Mouse (Mus musculus): ENCODE results near the gene Slc35b2.

DNA sequence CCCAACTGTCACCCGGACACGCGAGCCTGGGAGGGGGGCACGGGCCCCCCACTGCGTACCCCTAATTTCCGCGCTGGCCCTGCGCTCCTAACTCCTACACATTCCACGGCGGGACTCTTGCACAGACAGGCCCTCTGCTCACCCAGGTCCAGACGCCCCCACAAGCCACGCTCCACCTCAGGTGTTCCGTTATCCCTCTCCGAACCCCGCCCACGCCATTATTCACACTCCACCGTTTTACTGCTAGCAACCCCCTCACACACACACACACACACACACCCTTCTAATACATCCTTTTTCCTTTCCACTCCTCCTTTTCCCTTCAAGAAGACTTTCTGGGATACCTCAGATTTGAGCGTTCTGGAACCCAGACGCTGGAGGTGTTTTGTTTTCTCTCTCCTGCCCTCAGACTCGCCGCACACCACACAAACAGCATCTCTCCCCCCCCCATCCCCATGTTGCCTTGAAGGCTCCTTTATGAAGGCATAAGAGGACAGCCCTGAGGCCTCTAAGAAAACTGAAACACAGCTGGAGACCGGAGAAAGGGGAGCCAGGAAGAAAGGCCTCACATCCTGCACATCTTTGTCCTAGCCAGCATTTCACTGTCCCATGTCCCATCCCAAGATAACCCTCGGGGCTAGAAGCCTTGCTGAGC is 32.2 kb downstream of the Slc35b2 start:
- no peak for TF ChIP-seq CTCF (conservative IDR thresholded peaks at IDR 0.05 in 1 of 2, IDR thresholded peaks at IDR 0.05 in 1 of 2; ENCODE audit: low read depth in 2 of 2, low read length in 2 of 2)
- no peak for TF ChIP-seq ETS1 (conservative IDR thresholded peaks at IDR 0.05; ENCODE audit: low read depth, low read length)
- TF ChIP-seq E2F4 (IDR thresholded peaks at IDR 0.05; ENCODE audit: insufficient replicate concordance, low read depth, low read length): no peak
- TF ChIP-seq POLR2A (IDR thresholded peaks at IDR 0.05; ENCODE audit: low read depth, low read length): no peak
- TF ChIP-seq ZNF384 (IDR thresholded peaks at IDR 0.05; ENCODE audit: low read depth, low read length): no peak
- no peak for TF ChIP-seq RCOR1 (conservative IDR thresholded peaks at IDR 0.05; ENCODE audit: low read depth, low read length)
- TF ChIP-seq JUND (conservative IDR thresholded peaks at IDR 0.05; ENCODE audit: low read depth, low read length): no peak
- no peak for TF ChIP-seq RAD21 (IDR thresholded peaks at IDR 0.05; ENCODE audit: low read depth, low read length)
- TF ChIP-seq ZKSCAN1 (IDR thresholded peaks at IDR 0.05; ENCODE audit: borderline replicate concordance, low read depth, low read length): no peak
- no peak for TF ChIP-seq TCF12 (IDR thresholded peaks at IDR 0.05; ENCODE audit: low read depth, low read length)
- no peak for TF ChIP-seq EP300 (IDR thresholded peaks at IDR 0.05; ENCODE audit: low read length)
- TF ChIP-seq SIN3A (IDR thresholded peaks at IDR 0.05; ENCODE audit: low read length): no peak

Measured in CH12.LX (cell line).